12 mouse cellular contexts compared by ENCODE assay signal in the genomic region with DNA sequence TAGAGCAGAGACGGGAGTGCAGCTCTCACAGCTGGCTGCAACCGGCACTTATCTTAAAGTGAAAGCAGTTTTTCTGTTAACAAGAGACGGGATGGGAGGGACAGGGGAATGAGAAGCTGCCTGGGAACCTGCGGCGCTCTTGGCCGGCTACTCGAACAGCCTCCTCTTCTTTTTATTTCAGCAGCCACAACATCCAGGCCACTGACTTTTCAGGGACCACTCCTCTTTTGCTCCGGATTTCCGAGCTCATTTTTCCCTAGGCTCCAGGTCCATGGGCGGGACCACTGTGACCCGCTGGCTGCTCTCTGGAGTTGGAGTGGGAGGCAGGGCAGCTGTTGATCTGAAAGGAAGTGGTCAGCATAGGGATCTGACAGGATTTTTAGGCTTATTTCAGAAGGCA. TPM values are rescaled to one million over a fixed set of nuclear protein-coding genes. Genes with fewer than 3 reads are reported as not detected.
"Had no signal": no experiment of that assay in that cellular context is flagged by ENCODE, and none has a peak within 500 bp of the region (broad histone marks: within the 10 kb centered on the region; RNA-seq: fewer than 3 reads in every experiment).

No protein-coding gene starts in this region.

RNA-seq across cellular contexts. Expression of gene Gstp3, which starts 5.1 kb away (rescaled TPM):
- polyA plus RNA-seq: macrophage; midbrain, embryonic 11.5 days; midbrain, embryonic 13.5 days; midbrain, embryonic 15.5 days; midbrain, postnatal 0 days; neural tube, embryonic 11.5 days; neural tube, embryonic 13.5 days; neural tube, embryonic 15.5 days; testis, adult 2 months had no signal

RNA-seq across cellular contexts. Expression of gene Cabp2, which starts 16.9 kb away (rescaled TPM):
- polyA plus RNA-seq: lung, embryonic 15.5 days; lung, postnatal 0 days; macrophage; midbrain, embryonic 11.5 days; midbrain, embryonic 13.5 days; midbrain, postnatal 0 days; neural tube, embryonic 11.5 days; neural tube, embryonic 13.5 days; neural tube, embryonic 15.5 days; stomach, postnatal 0 days; testis, adult 2 months had no signal

RNA-seq across cellular contexts. Expression of gene Gstp2, which starts 18.7 kb away (rescaled TPM):
- polyA plus RNA-seq: macrophage had no signal
